Mouse (Mus musculus): Measurements from ENCODE around the gene Notch1. TPM values are rescaled to one million over a fixed set of nuclear protein-coding genes. Genes with fewer than 3 reads are reported as not detected.

The Notch1 gene
- polyA plus RNA-seq, 1 experiment from 2014 or later: 29.5 TPM

- peaks cover 86% of the 10 kb centered on the region for H3K36me3 ChIP-seq (ENCODE audit: control insufficient read depth, insufficient read depth, low read length)
- no peak overlapping the region for H3K4me2 ChIP-seq (replicated peaks; ENCODE audit: low read depth, low read length)
- no peak overlapping the region for H3K4me3 ChIP-seq (ENCODE audit: low read depth, low read length)
- no peaks in the 10 kb centered on the region for H3K9me3 ChIP-seq (ENCODE audit: control insufficient read depth, low read depth, low read length)
- 83% methylated on average over 3 of the region's 3 CpGs for WGBS
- H3K9ac ChIP-seq (replicated peaks; ENCODE audit: low read depth, low read length): no peak overlapping the region
- ATAC-seq (ENCODE audit: insufficient number of reproducible peaks, insufficient read depth, low FRiP score, low read depth): no peak
- H3K27ac ChIP-seq (ENCODE audit: low read length): no peak overlapping the region
- peaks cover 20% of the 10 kb centered on the region for H3K4me1 ChIP-seq (ENCODE audit: control insufficient read depth, insufficient read depth, low read length)
- H3K27me3 ChIP-seq (ENCODE audit: control insufficient read depth, insufficient read depth, low read length): no peaks in the 10 kb centered on the region
Measured at GRCm38 (mm10) chr2:26462980-26463379, 53.5 kb downstream of the Notch1 start.

GRCm38 (mm10) chr2:26461667-26462066 lies 54.8 kb downstream of the Notch1 start:
- Histone ChIP-seq H3K9ac (replicated peaks; ENCODE audit: low read depth, low read length) (no peak overlapping the region), H3K4me1 (ENCODE audit: control insufficient read depth, insufficient read depth, low read length) (peaks cover 20% of the 10 kb centered on the region), H3K4me2 (replicated peaks; ENCODE audit: low read depth, low read length) (no peak overlapping the region), H3K4me3 (ENCODE audit: low read depth, low read length) (no peak overlapping the region), H3K36me3 (ENCODE audit: control insufficient read depth, insufficient read depth, low read length) (peaks cover 73% of the 10 kb centered on the region), H3K27me3 (ENCODE audit: control insufficient read depth, insufficient read depth, low read length) (no peaks in the 10 kb centered on the region), H3K27ac (ENCODE audit: low read length) (no peak overlapping the region), H3K9me3 (ENCODE audit: control insufficient read depth, low read depth, low read length) (no peaks in the 10 kb centered on the region)
- 80% methylated on average over 5 of the region's 5 CpGs for WGBS
- ATAC-seq (ENCODE audit: insufficient number of reproducible peaks, insufficient read depth, low FRiP score, low read depth): no peak

- WGBS: 83% methylated on average over 13 of the region's 13 CpGs
- peaks cover 65% of the 10 kb centered on the region for H3K36me3 ChIP-seq (ENCODE audit: control insufficient read depth, insufficient read depth, low read length)
Measured at GRCm38 (mm10) chr2:26460837-26461236, 55.6 kb downstream of the Notch1 start.

GRCm38 (mm10) chr2:26460097-26460646 lies 56.3 kb downstream of the Notch1 start:
- Histone ChIP-seq H3K36me3 (ENCODE audit: control insufficient read depth, insufficient read depth, low read length) (peaks cover 60% of the 10 kb centered on the region), H3K9ac (replicated peaks; ENCODE audit: low read depth, low read length) (no peak overlapping the region), H3K27me3 (ENCODE audit: control insufficient read depth, insufficient read depth, low read length) (no peaks in the 10 kb centered on the region), H3K9me3 (ENCODE audit: control insufficient read depth, low read depth, low read length) (no peaks in the 10 kb centered on the region), H3K4me2 (replicated peaks; ENCODE audit: low read depth, low read length) (no peak overlapping the region), H3K4me1 (ENCODE audit: control insufficient read depth, insufficient read depth, low read length) (peaks cover 20% of the 10 kb centered on the region), H3K27ac (ENCODE audit: low read length) (no peak overlapping the region), H3K4me3 (ENCODE audit: low read depth, low read length) (no peak overlapping the region)
- no peak for ATAC-seq (ENCODE audit: insufficient number of reproducible peaks, insufficient read depth, low FRiP score, low read depth)
- WGBS: 83% methylated on average over 15 of the region's 16 CpGs

More at GRCm38 (mm10) chr2:26460837-26461236, 55.6 kb downstream of the Notch1 start:
- H3K27me3 ChIP-seq (ENCODE audit: control insufficient read depth, insufficient read depth, low read length): no peaks in the 10 kb centered on the region
- no peak overlapping the region for H3K4me3 ChIP-seq (ENCODE audit: low read depth, low read length)
- H3K4me1 ChIP-seq (ENCODE audit: control insufficient read depth, insufficient read depth, low read length): peaks cover 20% of the 10 kb centered on the region
- no peak overlapping the region for H3K4me2 ChIP-seq (replicated peaks; ENCODE audit: low read depth, low read length)
- no peak overlapping the region for H3K27ac ChIP-seq (ENCODE audit: low read length)
- H3K9ac ChIP-seq (replicated peaks; ENCODE audit: low read depth, low read length): no peak overlapping the region
- no peak for ATAC-seq (ENCODE audit: insufficient number of reproducible peaks, insufficient read depth, low FRiP score, low read depth)
- no peaks in the 10 kb centered on the region for H3K9me3 ChIP-seq (ENCODE audit: control insufficient read depth, low read depth, low read length)

- H3K4me3 ChIP-seq (ENCODE audit: low read depth, low read length): no peak overlapping the region
- no peak overlapping the region for H3K4me2 ChIP-seq (replicated peaks; ENCODE audit: low read depth, low read length)
- 18% methylated on average over 6 of the region's 6 CpGs for WGBS
- H3K36me3 ChIP-seq (ENCODE audit: control insufficient read depth, insufficient read depth, low read length): peaks cover 53% of the 10 kb centered on the region
- H3K9me3 ChIP-seq (ENCODE audit: control insufficient read depth, low read depth, low read length): no peaks in the 10 kb centered on the region
- H3K4me1 ChIP-seq (ENCODE audit: control insufficient read depth, insufficient read depth, low read length): peaks cover 20% of the 10 kb centered on the region
- H3K27ac ChIP-seq (ENCODE audit: low read length): no peak overlapping the region
- H3K9ac ChIP-seq (replicated peaks; ENCODE audit: low read depth, low read length): no peak overlapping the region
- H3K27me3 ChIP-seq (ENCODE audit: control insufficient read depth, insufficient read depth, low read length): no peaks in the 10 kb centered on the region
- peak; percentile 44; the same call in 1 of the 2 replicates for ATAC-seq (ENCODE audit: insufficient number of reproducible peaks, insufficient read depth, low FRiP score, low read depth)
Measured at GRCm38 (mm10) chr2:26459478-26459877, 57.0 kb downstream of the Notch1 start.

- peaks cover 20% of the 10 kb centered on the region for H3K4me1 ChIP-seq (ENCODE audit: control insufficient read depth, insufficient read depth, low read length)
- H3K9ac ChIP-seq (replicated peaks; ENCODE audit: low read depth, low read length): no peak overlapping the region
- H3K36me3 ChIP-seq (ENCODE audit: control insufficient read depth, insufficient read depth, low read length): peaks cover 45% of the 10 kb centered on the region
- no peaks in the 10 kb centered on the region for H3K9me3 ChIP-seq (ENCODE audit: control insufficient read depth, low read depth, low read length)
- no peaks in the 10 kb centered on the region for H3K27me3 ChIP-seq (ENCODE audit: control insufficient read depth, insufficient read depth, low read length)
- H3K27ac ChIP-seq (ENCODE audit: low read length): no peak overlapping the region
- 23% methylated on average over 7 of the region's 7 CpGs for WGBS
- ATAC-seq (ENCODE audit: insufficient number of reproducible peaks, insufficient read depth, low FRiP score, low read depth): peak; percentile 54; the same call in 1 of the 2 replicates
- H3K4me2 ChIP-seq (replicated peaks; ENCODE audit: low read depth, low read length): no peak overlapping the region
- H3K4me3 ChIP-seq (ENCODE audit: low read depth, low read length): no peak overlapping the region
Measured at GRCm38 (mm10) chr2:26458402-26459124, 57.9 kb downstream of the Notch1 start.

GRCm38 (mm10) chr2:26449121-26450060 lies 67.1 kb downstream of the Notch1 start:
- Histone ChIP-seq H3K36me3 (ENCODE audit: control insufficient read depth, insufficient read depth, low read length) (peaks cover 6% of the 10 kb centered on the region; the same call in 1 of the 2 replicates), H3K27ac (ENCODE audit: low read length) (no peak overlapping the region), H3K27me3 (ENCODE audit: control insufficient read depth, insufficient read depth, low read length) (no peaks in the 10 kb centered on the region), H3K9ac (replicated peaks; ENCODE audit: low read depth, low read length) (no peak overlapping the region), H3K4me3 (ENCODE audit: low read depth, low read length) (no peak overlapping the region), H3K9me3 (ENCODE audit: control insufficient read depth, low read depth, low read length) (no peaks in the 10 kb centered on the region), H3K4me2 (replicated peaks; ENCODE audit: low read depth, low read length) (no peak overlapping the region), H3K4me1 (ENCODE audit: control insufficient read depth, insufficient read depth, low read length) (peaks cover 8% of the 10 kb centered on the region; the same call in 1 of the 2 replicates)
- 21% methylated on average over 5 of the region's 5 CpGs for WGBS
- no peak for ATAC-seq (ENCODE audit: insufficient number of reproducible peaks, insufficient read depth, low FRiP score, low read depth)

- Histone ChIP-seq H3K4me3 (ENCODE audit: low read depth, low read length) (no peak overlapping the region), H3K36me3 (ENCODE audit: control insufficient read depth, insufficient read depth, low read length) (peaks cover 6% of the 10 kb centered on the region; the same call in 1 of the 2 replicates), H3K27ac (ENCODE audit: low read length) (no peak overlapping the region), H3K9me3 (ENCODE audit: control insufficient read depth, low read depth, low read length) (no peaks in the 10 kb centered on the region), H3K4me2 (replicated peaks; ENCODE audit: low read depth, low read length) (no peak overlapping the region), H3K27me3 (ENCODE audit: control insufficient read depth, insufficient read depth, low read length) (no peaks in the 10 kb centered on the region), H3K9ac (replicated peaks; ENCODE audit: low read depth, low read length) (no peak overlapping the region), H3K4me1 (ENCODE audit: control insufficient read depth, insufficient read depth, low read length) (peaks cover 22% of the 10 kb centered on the region; the same call in 1 of the 2 replicates)
- no peak for ATAC-seq (ENCODE audit: insufficient number of reproducible peaks, insufficient read depth, low FRiP score, low read depth)
- 81% methylated on average over 1 of the region's 1 CpGs for WGBS
Measured at GRCm38 (mm10) chr2:26447451-26447850, 69.0 kb downstream of the Notch1 start.
